Mouse (Mus musculus) retina, embryonic 14.5 days (tissue): Measurements from ENCODE around the gene Gpx2.

Experiments used
- DNase-seq: peaks from one replicate; pipeline ENCODE4 v3.0.0-alpha.2; 2015; ENCODE audit warnings: low spot score

The Gpx2 gene

DNA sequence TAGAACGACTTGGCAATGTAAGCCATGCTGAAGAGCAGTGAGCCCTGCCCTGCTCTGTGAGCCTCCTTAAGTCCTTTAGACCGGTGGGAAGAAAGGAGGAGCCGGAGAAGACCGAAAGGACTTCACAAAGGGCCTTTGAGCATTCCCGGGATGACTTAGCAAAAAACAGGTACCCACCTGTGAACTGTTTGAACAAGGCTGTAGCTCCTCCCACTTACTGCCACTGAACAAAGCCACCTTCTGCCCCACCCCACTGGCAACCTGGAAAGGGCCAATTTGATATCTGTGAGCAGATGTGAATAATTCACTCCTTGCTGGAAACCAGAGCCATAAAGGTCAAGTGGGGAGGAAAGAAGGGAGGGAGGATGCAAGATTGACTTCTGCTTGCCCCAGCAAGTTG, at the start of gene Gpx2:
TSS of gene Gpx2 (minus strand) at position 205 of the 400 bp plus-strand sequence.
- no peak for DNase-seq

DNA sequence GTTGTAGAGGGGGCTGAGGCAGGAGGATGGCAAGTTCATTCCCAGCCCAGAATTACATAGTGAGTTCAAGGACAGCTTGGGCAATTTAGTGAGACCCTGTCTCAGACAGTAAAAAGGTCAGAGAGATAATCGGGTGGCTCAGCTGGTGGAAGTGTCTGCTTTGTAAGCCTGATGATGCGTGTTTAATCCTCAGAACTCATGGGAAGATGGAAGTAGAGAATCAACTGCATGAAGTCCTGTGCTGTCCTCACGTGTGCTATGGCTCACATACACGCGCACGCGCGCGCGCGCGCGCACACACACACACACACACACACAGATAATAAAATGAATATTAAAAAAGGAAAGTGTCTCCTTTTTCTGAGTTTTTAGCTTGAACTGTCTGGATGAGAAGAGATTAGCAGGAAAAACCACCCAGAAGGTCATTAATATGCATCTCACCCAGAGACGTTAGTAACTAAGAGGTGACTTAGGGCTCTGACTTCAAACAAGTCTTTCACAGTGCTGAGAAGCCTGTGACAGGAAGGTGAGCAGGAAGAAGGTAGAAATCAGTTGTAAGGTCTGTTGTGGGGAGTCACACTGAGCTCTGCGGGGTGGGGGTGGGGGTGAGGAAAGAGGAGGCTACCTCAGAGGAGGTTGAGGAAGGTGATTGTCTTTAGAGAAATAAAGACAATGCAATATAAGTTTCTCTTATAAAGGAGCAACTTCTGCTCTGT, 49.1 kb upstream of the Gpx2 start:
- DNase-seq: no peak

DNA sequence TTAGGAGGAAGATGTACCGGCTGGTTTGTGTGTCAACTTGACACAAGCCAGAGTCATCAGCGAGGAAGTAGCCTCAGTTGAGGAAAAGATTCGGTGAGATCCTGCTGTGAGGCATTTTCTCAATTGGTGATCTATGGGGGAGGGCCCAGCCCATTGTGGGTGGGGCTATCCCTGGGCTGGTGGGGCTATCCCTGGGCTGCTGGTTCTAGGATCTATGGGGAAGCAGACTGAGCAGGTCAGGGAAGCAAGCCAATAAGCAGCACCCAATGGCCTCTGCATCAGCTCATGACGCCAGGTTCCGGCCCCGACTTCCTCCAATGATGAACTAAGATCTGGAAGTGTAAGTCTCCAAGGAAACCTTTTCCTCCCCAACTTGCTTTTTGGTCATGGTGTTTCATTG, 44.7 kb upstream of the Gpx2 start:
- no peak for DNase-seq

DNA sequence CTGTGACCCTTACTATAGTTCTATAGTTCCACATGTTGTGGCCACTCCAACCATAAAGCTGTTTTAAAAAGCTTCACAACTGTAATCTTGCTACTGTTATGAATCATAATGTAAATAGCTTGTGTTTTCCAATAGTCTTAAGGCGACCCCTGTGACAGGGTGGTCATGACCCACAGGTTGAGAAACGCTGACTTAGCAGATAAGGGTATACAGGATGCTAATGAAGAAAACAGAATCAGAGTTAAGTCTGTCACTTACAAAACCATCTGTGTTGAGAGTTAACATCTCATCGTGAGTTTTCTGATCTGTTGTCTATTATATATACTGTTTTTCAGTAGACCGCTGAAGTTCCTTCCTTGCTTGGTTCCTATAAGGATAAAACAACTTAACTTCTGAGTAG, 43.9 kb upstream of the Gpx2 start:
- DNase-seq: no peak

DNA sequence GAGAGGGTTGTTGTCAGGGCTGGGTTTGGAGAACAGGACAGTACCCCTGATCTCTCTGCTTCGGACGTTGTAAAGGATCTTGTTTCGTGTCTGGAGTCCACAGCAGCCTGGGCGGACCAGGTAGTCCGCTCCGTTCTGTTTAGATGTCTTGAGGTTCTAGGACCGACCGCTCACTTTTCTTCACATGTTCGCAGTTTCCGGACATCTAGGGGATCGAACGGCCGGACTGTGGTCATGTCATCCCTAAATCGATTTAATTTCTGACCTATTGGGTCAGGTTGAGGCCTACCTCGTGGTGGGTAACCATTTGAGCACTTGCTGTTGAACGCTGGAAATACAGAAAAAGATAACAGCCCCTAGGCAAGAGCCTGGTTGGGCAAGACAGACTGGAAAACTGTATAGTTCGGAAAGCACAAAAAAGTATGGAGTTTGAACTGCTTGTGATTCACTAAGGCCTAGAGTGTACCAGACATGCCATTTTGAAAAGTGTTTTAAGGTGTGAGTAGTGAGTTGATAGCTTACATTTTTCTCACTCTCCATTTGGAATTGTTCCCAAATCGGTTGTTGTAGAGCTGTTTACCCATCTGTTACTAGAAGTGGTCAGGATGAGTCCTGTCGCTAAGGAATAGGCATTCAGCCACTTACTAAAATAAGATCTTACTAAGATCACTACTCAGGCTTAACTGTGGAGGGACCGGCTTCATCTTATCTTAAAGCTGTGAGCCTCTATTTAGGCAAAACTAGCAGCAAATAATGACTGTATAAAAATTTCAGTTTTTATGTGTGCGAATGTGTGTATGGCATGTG, 42.7 kb upstream of the Gpx2 start:
- no peak for DNase-seq

DNA sequence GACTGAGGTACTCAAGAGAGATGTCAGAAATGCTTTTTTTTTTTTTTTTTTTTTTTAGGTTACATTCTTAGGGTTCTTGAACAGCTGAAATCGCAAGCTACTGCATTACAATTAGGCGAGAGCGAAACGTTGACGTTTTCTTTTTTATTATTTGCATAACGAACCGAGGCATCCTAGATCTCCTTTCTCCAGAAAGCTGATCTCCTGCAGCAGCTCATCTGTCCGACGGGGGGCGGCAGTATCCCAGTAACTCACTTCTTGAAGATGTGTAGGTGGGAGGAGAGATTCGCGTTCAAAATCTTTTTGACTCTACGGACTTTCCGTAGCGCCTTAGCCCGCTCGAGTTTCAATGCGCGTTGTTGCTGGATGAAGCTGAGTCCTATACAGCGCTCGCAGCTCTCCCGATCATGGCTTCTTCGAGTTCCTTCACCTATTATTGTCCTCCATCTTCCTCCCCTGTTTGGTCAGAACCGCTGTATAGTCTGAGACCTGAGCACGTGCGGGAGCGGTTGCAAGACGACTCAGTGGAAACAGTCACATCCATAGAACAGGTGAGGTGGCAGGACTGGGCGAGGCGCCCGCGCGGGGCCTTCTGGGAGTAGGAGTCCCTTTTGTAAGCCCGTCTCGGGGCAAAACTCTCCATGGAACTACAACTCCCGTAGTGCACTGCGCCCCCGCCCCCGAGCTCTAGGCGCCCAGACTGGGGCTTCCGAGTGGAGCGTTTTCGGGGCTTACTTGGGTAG, 41.9 kb upstream of the Gpx2 start:
- DNase-seq: peak; percentile 99

DNA sequence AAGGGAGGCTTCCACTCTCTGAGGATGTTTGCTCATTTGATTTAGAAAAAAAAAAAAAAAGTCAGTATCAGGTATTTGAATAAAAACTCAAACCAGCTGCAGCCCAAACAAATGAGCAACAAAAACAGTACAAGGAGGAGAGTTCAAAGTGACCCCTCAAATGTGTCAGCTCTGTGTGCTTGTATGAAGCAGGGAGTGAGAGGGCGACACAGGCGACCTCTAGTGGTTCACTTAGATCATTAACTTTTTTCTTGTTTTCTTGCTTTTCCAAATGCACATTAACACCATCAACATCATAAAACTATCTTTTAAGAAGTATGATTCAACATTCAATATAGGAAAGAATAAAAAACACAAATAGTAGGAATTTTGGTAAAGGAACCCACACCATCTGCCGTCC, 37.4 kb upstream of the Gpx2 start:
- DNase-seq: peak; percentile 80

DNA sequence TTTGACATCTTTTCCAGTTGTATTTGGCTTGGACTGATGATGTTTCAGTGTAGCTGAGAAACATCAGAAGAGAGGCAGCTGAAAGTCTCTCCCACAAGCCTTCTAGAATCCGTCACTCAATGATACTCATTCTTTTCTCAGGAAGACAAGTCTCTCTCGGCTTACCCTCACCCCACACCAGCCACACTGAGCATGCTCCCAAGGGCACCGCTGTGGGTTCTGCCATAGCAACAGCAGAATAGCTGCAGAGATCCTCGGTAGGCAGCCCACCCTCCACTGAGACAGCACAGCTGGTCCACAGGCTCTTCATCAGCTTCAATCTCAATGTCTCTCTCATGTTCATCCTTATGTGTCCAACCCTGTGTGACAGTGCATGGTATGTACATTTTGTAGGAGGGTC, 29.9 kb upstream of the Gpx2 start:
- DNase-seq: no peak

DNA sequence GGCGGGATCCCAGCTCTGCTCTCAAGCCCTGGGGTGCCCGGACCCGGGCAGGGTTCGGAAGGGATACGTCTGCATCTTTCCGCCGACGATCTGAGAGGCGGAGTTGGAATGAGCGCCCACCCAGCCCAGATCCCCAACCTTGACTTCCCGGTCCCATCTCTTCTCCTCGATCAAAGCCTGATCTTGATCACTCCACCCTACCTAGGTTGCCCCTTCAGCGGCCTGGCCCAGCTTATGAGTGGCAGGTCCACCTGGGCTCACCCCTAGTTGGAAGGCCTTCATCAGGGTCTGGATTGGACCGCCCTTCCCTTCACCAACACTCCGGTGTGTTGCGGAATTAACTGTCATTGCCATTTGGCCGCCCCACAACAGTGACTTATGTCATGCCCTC, 27.3 kb upstream of the Gpx2 start, which contains the start of gene Rab15:
TSS of gene Rab15 (minus strand) at position 258 of the 391 bp plus-strand sequence.
- DNase-seq: no peak

DNA sequence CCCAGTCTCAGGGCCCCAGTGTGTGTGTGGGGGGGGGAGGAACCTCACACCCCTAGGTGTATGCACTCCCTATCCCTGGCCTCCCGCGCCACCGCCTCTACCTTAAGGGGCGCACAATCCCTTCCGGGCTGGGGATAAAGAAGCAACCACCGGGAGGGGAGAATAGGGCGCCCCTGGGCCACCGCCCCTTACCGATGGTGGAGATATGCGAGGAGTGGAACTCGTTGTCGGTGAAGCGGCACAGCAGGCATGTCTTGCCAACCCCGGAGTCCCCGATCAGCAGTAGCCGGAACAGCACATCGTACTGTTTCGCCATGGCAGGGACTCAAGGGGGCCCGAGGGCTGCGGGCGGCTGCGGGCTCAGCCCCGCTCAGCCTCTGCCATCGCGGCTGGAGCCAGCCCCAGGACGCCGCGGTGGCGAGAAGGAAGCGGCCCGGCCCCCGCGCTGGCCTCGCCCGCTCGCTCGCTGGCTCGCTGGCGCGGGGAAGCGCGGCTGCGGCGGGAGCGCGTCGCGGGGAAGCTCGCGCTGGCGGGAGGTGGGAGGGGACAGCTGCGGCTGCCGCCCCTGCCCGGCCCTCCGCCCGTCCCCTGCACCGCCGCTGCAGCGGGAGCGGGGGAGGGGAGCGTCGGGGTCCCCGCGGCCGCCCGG, 26.8 kb upstream of the Gpx2 start:
- peak; percentile 60 for DNase-seq

DNA sequence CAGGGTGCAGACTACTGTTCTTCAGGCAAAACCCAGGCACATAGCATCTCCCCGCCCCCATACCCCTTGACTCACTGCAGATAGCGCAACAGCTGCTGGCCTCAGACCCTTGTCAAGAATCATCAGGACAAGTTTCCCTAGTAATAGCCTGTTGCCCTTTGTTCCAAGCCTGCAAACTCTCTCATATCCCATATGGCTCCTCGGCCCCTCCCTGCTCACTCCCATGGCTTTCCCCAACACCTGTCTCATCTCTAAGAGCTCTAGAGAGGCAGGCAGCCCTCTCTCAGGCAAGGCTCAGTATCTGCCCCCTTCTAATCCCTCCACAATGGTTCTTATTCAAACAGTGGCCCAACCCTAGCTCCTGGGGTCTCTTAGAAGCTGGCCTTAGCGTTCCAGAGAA, 25.3 kb upstream of the Gpx2 start:
- peak; percentile 65 for DNase-seq

DNA sequence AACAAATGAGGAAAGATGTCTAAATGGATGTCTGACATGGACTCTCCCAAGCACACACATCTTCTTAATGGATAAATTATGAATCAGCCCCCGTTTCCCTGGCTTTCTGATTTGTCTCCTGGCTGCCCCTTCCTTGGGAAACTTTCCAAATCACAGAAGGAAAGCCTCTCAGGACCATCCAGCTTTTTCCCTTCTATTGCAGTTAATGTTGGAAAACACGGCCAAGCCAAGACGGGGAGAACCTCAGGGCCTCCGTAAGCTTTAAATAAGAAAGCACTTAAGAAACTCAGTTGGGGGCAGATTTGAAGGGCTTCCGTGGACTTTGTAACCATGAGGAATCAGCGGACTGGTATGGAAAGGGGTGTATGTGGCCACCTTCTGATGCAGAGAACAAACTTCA, 24.5 kb upstream of the Gpx2 start:
- DNase-seq: no peak

DNA sequence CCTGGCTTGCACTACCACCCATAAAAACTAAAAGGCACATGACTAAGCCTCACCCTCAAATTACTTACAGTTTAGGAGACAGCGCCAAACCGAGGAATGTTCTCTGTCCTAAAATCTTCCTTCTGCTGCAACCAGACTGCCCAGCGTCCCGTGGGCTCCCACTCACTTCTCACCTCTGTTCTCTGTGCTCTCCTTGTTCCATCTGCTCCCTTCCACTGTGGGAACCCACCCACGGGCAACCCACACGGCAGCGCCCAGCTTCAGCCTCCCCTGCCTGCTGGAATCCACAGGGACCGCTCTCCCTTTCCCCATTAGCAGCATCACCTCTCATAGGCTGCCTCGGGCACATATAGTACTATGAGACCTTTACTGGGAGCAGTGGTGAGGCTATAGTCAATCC, 23.6 kb upstream of the Gpx2 start:
- no peak for DNase-seq

DNA sequence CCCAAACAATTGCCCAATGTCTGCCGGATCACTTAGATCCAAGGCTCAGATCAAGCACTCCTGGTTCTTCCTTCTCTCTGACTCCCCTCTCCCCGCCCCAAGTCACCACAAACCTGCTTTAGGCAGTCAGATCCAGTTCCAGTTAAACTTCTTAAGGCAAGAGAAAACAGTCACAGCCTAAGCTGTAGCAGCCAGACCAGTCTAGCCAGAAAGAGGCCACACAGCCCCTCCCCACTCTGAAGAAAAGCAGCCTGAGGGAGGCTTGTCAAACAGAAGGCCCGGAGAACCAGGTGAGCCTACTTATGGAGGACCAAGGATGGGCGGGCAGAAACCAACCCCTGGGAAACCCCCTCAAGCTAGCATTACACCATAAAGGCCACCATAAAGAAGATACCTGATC, 22.8 kb upstream of the Gpx2 start:
- DNase-seq: no peak

DNA sequence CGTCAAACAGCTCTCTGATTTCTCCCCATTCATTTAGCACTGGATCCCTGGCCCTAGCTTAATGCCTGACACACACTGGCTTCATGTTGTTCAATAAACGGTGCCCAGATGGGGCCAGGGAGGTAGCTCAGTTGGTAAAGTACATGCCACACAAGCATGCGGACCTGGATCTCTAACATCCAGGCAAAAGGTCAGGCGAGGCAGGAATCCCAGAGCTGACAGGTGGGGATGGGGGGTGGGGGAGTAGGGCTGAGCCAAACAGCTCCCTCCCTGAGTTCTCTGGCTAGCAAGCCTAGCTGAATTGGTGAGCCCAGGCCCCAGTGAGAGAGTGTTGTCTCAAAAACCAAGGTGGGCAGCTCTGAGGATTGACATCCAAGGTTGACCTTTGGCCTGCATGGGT, 21.8 kb upstream of the Gpx2 start:
- DNase-seq: no peak

DNA sequence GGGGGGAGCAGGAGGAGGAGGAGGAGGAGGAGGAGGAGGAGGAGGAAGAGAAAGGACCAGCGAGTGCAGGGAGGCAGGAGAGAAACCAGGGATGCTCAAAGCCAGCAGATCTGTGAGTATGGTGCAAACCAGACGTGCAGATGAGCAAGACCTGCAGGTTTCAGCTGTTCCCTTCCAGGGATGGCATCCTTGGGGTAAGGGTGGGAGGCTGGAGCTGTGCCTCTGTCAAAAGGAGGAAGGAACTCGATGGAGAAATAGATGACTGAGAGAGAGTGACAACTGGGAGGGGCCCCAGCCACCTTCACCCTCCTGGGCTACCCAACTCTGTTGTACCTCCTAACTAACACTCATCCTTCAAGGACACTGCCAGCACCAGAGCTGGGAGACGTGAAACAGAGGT, 21.4 kb upstream of the Gpx2 start:
- no peak for DNase-seq

DNA sequence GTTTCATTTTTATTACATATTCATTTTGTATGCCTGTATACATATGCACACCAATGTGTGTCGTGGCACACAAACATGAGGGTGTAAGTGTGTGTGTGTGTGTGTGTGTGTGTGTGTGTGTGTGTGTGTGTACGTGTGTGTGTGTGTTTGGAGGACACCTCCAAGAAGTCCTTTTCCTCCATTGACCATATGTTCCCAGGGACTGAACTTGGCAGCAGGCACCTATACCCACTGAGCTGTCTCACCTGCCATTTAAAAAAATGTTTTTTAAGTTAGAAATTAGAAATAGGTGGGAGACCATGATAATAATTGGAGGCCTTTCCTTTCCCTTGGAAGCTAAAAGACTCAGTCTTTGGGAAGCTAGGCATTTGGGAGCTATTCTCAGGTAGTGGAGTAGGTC, 18.8 kb upstream of the Gpx2 start:
- DNase-seq: no peak

DNA sequence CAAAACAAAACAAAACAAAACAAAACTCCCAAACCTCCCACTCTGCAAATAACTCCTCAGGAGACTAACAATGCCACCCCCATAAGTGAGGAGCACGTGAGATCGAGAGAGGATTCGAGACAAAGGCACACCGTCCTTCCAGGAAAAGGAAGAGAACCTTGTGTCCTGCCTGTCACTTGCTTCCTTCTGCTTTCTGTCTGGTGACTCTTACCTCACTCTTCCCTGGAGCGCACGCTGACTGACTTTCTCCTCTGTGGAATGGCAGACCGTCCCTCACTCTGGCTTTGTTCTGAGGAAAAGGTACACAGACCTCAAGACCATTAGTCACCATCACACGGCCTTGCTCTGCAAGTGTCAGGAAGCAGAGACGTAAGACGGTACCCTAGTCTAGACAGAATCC, 18.2 kb upstream of the Gpx2 start:
- DNase-seq: no peak

DNA sequence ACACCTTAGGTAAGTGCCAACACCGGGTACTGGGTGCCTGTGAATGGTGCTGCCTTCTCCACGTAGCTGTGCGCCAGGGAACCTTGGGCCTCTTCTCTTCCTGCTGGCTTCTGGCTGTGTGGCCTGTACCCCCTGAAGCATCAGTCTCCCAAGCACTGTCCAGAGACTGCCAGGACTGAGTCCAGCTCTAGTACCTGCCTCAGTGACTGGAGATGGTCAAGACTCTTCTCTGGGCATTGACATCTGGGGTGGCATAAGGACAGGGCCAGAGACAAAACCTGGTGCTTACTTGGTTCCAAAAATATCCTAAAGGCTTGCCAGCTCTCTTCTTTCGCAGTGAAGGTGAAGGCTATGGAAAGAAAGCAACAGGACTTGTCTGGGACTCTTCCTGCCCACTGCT, 15.7 kb upstream of the Gpx2 start:
- DNase-seq: no peak

DNA sequence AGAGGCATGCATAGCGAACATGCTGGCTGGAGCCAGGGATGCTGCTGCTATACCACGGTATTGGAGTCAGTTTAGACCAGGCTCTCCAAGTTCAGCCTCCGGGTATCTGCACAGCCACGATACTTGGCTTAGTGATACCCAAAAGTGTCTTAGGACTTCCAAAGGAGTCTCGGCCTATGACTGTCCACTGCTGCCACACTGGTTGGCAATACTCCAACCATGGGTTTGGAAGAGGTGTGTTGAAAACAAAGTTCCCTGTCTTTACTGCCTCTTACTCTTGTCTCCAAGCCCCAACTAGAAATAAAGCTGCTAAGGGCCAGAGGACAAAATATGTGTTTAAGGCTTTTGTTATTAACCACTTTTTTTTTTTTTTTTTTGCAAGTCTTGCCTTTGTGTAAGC, 15.1 kb upstream of the Gpx2 start:
- no peak for DNase-seq

DNA sequence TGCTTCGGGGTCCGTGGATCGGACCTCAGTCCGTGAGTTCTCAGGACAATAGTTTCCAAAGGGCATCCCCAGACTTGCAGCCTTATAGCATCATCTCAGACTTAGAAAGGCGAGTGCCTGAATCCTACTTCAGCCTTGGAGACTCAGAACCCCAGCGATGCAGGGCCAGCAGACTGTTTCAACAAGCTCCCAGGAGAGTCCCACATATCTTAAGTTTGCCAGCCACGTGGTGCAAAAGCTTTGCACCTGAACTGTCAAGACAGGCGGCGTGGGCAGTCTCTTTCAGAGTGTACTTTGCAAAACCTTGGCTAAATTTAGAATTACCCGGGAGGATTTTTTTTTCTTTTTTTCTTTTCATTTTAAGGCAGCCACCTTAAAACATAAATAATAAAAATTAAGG, 12.4 kb upstream of the Gpx2 start:
- DNase-seq: no peak

DNA sequence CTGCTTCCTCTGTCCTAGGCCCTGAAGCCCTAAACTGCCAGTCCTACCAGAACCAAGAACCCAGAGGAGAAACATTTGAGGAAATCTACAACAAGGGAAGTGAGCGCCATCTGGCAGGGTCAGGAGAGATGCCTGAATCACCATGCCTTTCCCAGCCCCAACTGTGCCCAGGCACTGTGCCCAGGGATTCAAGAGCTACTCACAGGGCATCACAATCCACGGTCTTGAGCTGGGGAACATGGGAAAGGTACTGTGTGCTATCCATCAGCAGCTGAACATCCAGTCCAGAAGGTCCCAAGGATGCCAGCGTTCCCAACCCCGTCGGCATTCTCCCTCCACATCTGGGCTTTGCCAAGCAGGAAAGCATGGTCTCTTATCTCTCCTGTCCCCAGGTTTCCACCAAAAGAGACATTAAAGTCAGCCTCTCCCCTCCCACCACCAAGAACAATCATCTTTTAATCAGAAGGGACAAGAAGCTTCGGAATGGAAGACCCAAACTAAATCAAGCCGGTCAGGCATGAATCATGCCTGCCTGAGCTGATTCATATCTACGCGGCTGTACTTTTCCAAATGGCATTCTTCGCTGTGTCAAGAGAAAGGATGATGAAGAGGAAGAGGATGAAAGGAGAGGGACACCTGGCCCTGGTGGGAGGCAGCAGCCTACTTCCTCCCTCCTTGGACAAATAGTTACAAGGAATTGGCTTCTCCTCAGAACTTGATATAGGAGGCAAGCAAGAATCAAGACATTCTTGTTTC, 9.9 kb upstream of the Gpx2 start:
- no peak for DNase-seq
